Mouse (Mus musculus) heart, embryonic 15.5 days (tissue): ENCODE measurements around the gene Ap4s1. TPM values are rescaled to one million over a fixed set of nuclear protein-coding genes. Genes with fewer than 3 reads are reported as not detected.

Source experiments
- polyA plus RNA-seq: library from polyadenylated mRNA; unstranded; fragments of >200 nt; fragmentation: Nextera tagmentation; extraction: Ambion mirVana; gene quantifications from 2 replicates; pipeline ENCODE4 v1.2.1, GENCODE M21; 2015

The Ap4s1 gene
- polyA plus RNA-seq, 1 experiment from 2014 or later = 37.5 TPM

Other genes with a start within 250 kb of the Ap4s1 start
- 1.4 and 1.6 TPM in 2 replicates for gene Coch, start 97.7 kb upstream of the Ap4s1 start, polyA plus RNA-seq
- gene Strn3, start 864 bp downstream of the Ap4s1 start, polyA plus RNA-seq = 34.9 and 38.4 TPM in 2 replicates
- gene Hectd1, start 138.5 kb downstream of the Ap4s1 start, polyA plus RNA-seq = 30.8 and 32.4 TPM in 2 replicates